Comparison of ENCODE assay signal across 8 mouse cellular contexts in the genomic region with DNA sequence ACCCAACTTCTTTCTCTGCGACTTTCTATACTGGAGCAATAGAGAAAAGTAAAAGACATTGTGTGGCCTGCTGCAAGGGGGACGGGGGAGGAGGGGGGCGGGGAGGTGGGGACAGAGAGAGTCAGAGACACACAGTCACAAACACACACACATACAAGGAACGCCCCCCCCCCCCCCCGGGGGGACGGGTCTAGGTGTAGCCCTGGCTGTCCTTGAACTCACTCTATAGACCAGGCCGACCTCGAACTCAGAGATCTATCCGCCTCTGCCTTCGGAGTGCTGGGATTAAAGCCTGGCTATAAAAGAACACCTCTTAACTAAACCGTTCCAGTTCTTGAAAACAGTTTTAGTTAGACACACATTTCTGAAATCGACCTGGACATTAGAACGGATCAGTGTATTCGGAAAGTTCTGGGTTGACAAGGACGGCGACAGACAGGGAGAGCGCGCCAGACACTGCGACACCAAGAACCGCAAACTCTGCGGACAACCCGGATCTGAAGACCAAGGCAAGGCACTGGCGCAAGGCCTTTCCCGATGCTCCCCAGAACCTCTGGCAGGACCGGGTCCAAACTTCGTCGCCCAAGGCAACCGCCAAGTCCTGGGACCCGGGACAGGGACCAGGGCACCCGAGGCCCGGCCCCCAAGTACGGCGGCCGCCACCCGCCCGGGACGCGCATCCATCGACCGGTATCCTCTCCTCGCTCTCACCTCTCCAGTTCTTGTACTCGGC. TPM values are rescaled to one million over a fixed set of nuclear protein-coding genes. Genes with fewer than 3 reads are reported as not detected.
DNase-seq lines count a peak whose midpoint lies in the region; ATAC-seq and TF ChIP-seq lines count a peak whose summit lies in the region.

No protein-coding gene starts in this region.

- H3K36me3 ChIP-seq in spleen, adult 2 months (ENCODE audit: control insufficient read depth, insufficient read depth, low read length), result no peaks in the 10 kb centered on the region; the same call in 1 of the 2 replicates
- H3K36me3 ChIP-seq in hindbrain, embryonic 16.5 days (ENCODE audit: control insufficient read depth, insufficient read depth, low read length), result peaks cover 5% of the 10 kb centered on the region; the same call in 1 of the 2 replicates
- peaks cover 13% of the 10 kb centered on the region; the same call in 1 of the 2 replicates for H3K36me3 ChIP-seq in midbrain, embryonic 14.5 days (ENCODE audit: control insufficient read depth, insufficient read depth, low read length)

- TF ChIP-seq POLR2A in cerebellum, adult 2 months (IDR thresholded peaks at IDR 0.05; ENCODE audit: borderline replicate concordance, insufficient read depth, low read length), result no peak
- no peak for TF ChIP-seq POLR2A in spleen, adult 2 months (IDR thresholded peaks at IDR 0.05; ENCODE audit: low read depth, low read length)

- no peak for ATAC-seq in hindbrain, embryonic 16.5 days
- ATAC-seq in midbrain, embryonic 14.5 days (ENCODE audit: low FRiP score, low TSS enrichment), result peak; percentile 15; the same call in 1 of the 2 replicates

- no peak overlapping the region for H3K27ac ChIP-seq in cerebellum, adult 2 months (ENCODE audit: insufficient read depth, low read length)
- no peak overlapping the region for H3K27ac ChIP-seq in spleen, adult 2 months (ENCODE audit: insufficient read depth, low read length)
- H3K27ac ChIP-seq in hindbrain, embryonic 16.5 days (ENCODE audit: low read depth, low read length), result no peak overlapping the region
- H3K27ac ChIP-seq in midbrain, embryonic 14.5 days (replicated peaks; ENCODE audit: low read depth, low read length), result peak overlapping the region; percentile 41; the same call in 1 of the 2 replicates

- H3K27me3 ChIP-seq in cerebellum, adult 2 months (ENCODE audit: control insufficient read depth, insufficient read depth, low read length), result no peaks in the 10 kb centered on the region
- H3K27me3 ChIP-seq in spleen, adult 2 months (ENCODE audit: control insufficient read depth, insufficient read depth, low read length), result no peaks in the 10 kb centered on the region
- no peaks in the 10 kb centered on the region for H3K27me3 ChIP-seq in hindbrain, embryonic 16.5 days (replicated peaks; ENCODE audit: control insufficient read depth, insufficient read depth, low read length)
- H3K27me3 ChIP-seq in midbrain, embryonic 14.5 days (ENCODE audit: control insufficient read depth, insufficient read depth, low read length), result no peaks in the 10 kb centered on the region

- H3K4me3 ChIP-seq in cerebellum, adult 2 months (replicated peaks; ENCODE audit: insufficient read depth, low read depth, low read length), result peak overlapping the region; percentile 98
- H3K4me3 ChIP-seq in spleen, adult 2 months (ENCODE audit: extremely low read depth, insufficient read depth, insufficient read length), result peak overlapping the region; percentile 84
- H3K4me3 ChIP-seq in hindbrain, embryonic 16.5 days (ENCODE audit: low read length), result peak overlapping the region; percentile 56
- peak overlapping the region; percentile 71 for H3K4me3 ChIP-seq in midbrain, embryonic 14.5 days (replicated peaks; ENCODE audit: low read depth, low read length)

- DNase-seq in cerebellum, adult 2 months, result no peak
- no peak for DNase-seq in cerebellum, postnatal 36 days
- DNase-seq in spleen, adult 2 months (ENCODE audit: low read depth in 1 of 2, low spot score in 2 of 2), result no peak
- no peak for DNase-seq in spleen, postnatal 10 days (ENCODE audit: low spot score in 2 of 2)
- DNase-seq in midbrain, embryonic 14.5 days, result no peak
- no peak for DNase-seq in yolk sac, embryonic 10.5 days (ENCODE audit: low spot score)
- DNase-seq in layer of hippocampus, adult 11-12 months (ENCODE audit: low spot score), result no peak

- WGBS in cerebellum, adult 2 months, result 2% methylated on average over 41 of the region's 42 CpGs
- 5% methylated on average over 41 of the region's 42 CpGs for WGBS in spleen, adult 2 months
- WGBS in hindbrain, embryonic 16.5 days, result 3% methylated on average over 35 of the region's 42 CpGs
- WGBS in midbrain, embryonic 14.5 days, result 2% methylated on average over 39 of the region's 42 CpGs

- peak overlapping the region; percentile 57 for H3K4me2 ChIP-seq in hindbrain, embryonic 16.5 days (ENCODE audit: low read length)
- H3K4me2 ChIP-seq in midbrain, embryonic 14.5 days (ENCODE audit: low read length), result peak overlapping the region; percentile 94

- peaks cover 10% of the 10 kb centered on the region; the same call in 1 of the 2 replicates for H3K4me1 ChIP-seq in cerebellum, adult 2 months (ENCODE audit: control insufficient read depth, insufficient read depth, low read length)
- H3K4me1 ChIP-seq in spleen, adult 2 months (ENCODE audit: control insufficient read depth, insufficient read depth, insufficient read length), result no peaks in the 10 kb centered on the region; the same call in 1 of the 2 replicates
- H3K4me1 ChIP-seq in hindbrain, embryonic 16.5 days (ENCODE audit: control insufficient read depth, insufficient read depth, low read depth, low read length), result peaks cover 10% of the 10 kb centered on the region
- peaks cover 8% of the 10 kb centered on the region; the same call in 1 of the 2 replicates for H3K4me1 ChIP-seq in midbrain, embryonic 14.5 days (ENCODE audit: control insufficient read depth, insufficient read depth, low read length)

- TF ChIP-seq CTCF in cerebellum, adult 2 months (IDR thresholded peaks at IDR 0.05; ENCODE audit: borderline replicate concordance, insufficient read depth, low read depth, low read length), result no peak
- no peak for TF ChIP-seq CTCF in spleen, adult 2 months (IDR thresholded peaks at IDR 0.05; ENCODE audit: extremely low read depth, insufficient read depth, insufficient read length, insufficient replicate concordance)

- no peaks in the 10 kb centered on the region for H3K9me3 ChIP-seq in hindbrain, embryonic 16.5 days (ENCODE audit: control insufficient read depth, low read length)
- H3K9me3 ChIP-seq in midbrain, embryonic 14.5 days (ENCODE audit: control insufficient read depth, low read length), result no peaks in the 10 kb centered on the region

- H3K9ac ChIP-seq in hindbrain, embryonic 16.5 days (ENCODE audit: low read depth, low read length), result peak overlapping the region; percentile 70
- H3K9ac ChIP-seq in midbrain, embryonic 14.5 days (replicated peaks; ENCODE audit: low read length), result peak overlapping the region; percentile 65

RNA-seq across cellular contexts. Expression of a gene that starts 0.5 kb away (rescaled TPM):
- 46.0 and 62.4 TPM in 2 replicates for polyA plus RNA-seq in cerebellum, adult 2 months (2012; rRNA removed)
- 1.4 and 2.0 TPM in 2 replicates for polyA plus RNA-seq in spleen, adult 2 months (2012; rRNA removed)
- polyA plus RNA-seq in hindbrain, embryonic 16.5 days (2015; fragmentation: Nextera tagmentation; extraction: Ambion mirVana), result 74.3 and 74.7 TPM in 2 replicates
- 64.3 and 77.1 TPM in 2 replicates for polyA plus RNA-seq in midbrain, embryonic 14.5 days (2014; fragmentation: Nextera tagmentation; extraction: Ambion mirVana)

RNA-seq across cellular contexts. Expression of a gene that starts 0.6 kb away (rescaled TPM):
- polyA plus RNA-seq in cerebellum, adult 2 months (2012; rRNA removed), result 19.6 and 20.2 TPM in 2 replicates
- 5.2 and 5.7 TPM in 2 replicates for polyA plus RNA-seq in spleen, adult 2 months (2012; rRNA removed)
- polyA plus RNA-seq in hindbrain, embryonic 16.5 days (2015; fragmentation: Nextera tagmentation; extraction: Ambion mirVana), result 32.3 and 32.9 TPM in 2 replicates
- 32.2 and 32.9 TPM in 2 replicates for polyA plus RNA-seq in midbrain, embryonic 14.5 days (2014; fragmentation: Nextera tagmentation; extraction: Ambion mirVana)

RNA-seq across cellular contexts. Expression of a gene that starts 56.3 kb away (rescaled TPM):
- 14.7 and 17.0 TPM in 2 replicates for polyA plus RNA-seq in cerebellum, adult 2 months (2012; rRNA removed)
- 0.29 and 0.37 TPM in 2 replicates for polyA plus RNA-seq in spleen, adult 2 months (2012; rRNA removed)
- polyA plus RNA-seq in hindbrain, embryonic 16.5 days (2015; fragmentation: Nextera tagmentation; extraction: Ambion mirVana), result 4.1 and 5.0 TPM in 2 replicates
- polyA plus RNA-seq in midbrain, embryonic 14.5 days (2014; fragmentation: Nextera tagmentation; extraction: Ambion mirVana), result 1.1 and 1.5 TPM in 2 replicates

Comparison
In these comparisons a context has a peak if more than half of its experiments do, and no peak if none do; other contexts are left out.
1. RNA of a gene that starts 0.5 kb away (polyA plus RNA-seq): 74.3 to 74.7 TPM in hindbrain, embryonic 16.5 days, 64.3 to 77.1 TPM in midbrain, embryonic 14.5 days and 46.0 to 62.4 TPM in cerebellum, adult 2 months; 1.4 to 2.0 TPM in spleen, adult 2 months; every median in the first group is over 10 times any median in the second.
2. Peak in every context shown above with its lines, with median percentiles within 50 percentile points of each other: H3K4me3 ChIP-seq.